Mouse (Mus musculus): ENCODE results near the gene E430018J23Rik. TPM values are rescaled to one million over a fixed set of nuclear protein-coding genes. Genes with fewer than 3 reads are reported as not detected.

E430018J23Rik gene
- polyA plus RNA-seq, 1 experiment, result 10.2 TPM

DNA sequence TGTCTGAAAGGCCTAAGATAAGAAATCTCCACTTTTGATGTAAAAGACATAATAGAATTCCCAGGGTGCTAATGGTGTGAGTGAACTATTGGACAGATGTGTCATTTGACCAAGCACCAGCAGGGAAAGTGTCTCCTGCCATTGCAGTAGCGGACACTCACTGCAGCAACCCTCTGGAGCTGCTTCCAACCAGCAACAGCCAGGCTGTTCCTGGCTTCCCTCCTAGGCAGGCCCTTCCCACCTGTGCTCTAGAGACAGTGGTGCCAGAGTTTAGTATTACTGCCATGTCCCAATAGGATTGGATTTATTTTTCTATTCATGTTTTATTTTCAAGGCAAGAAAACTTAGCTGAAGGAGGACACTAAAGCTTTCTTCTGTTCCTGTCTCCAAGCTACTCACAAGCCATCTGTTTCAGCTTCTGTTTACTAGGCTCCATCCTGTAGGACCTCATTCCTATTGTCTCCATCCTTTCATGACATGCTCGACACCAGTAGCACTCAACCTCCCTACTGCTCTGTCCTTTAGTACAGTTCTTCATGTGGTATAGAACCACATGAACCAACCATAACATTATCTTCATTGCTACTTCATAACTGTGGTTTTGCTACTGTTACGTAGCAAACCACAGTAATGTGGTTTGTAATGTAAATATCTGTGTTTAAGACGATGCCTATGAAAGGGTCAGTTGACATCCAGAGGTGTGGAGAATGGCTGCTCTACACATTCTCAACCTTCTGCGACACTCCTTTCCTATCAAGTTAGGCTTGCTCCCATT, 42.0 kb downstream of the E430018J23Rik start:
- DNase-seq, result no peak
- H3K27me3 ChIP-seq (ENCODE audit: control insufficient read depth, insufficient read depth, low read length), result no peaks in the 10 kb centered on the region
- no peak for TF ChIP-seq POLR2A (IDR thresholded peaks at IDR 0.05; ENCODE audit: control insufficient read depth, extremely low read depth, insufficient read depth, low read length, poor library complexity)
- no peak for TF ChIP-seq CTCF (IDR thresholded peaks at IDR 0.05; ENCODE audit: borderline replicate concordance, control insufficient read depth, extremely low read depth, insufficient read depth, low read length, poor library complexity)

DNA sequence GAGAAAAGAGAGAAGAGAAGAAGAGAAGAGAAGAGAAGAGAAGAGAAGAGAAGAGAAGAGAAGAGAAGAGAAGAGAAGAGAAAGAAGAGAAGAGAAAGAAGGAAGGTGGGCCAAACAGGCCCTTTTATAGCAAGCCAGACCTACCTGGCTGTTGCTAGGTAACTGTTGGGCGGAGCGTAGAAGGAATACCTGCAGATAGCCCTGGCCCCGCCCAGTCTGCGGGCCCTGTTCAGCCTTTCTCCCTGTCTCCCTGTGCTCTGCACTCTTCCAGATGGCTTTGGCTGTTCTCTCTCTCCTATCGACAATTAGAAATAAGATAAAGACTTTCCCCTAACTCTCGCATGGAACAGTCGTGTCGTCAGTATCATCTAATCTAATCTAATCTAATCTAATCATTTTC, 46.8 kb downstream of the E430018J23Rik start:
- no peak for TF ChIP-seq POLR2A (IDR thresholded peaks at IDR 0.05; ENCODE audit: control insufficient read depth, extremely low read depth, insufficient read depth, low read length, poor library complexity)
- no peak for TF ChIP-seq CTCF (IDR thresholded peaks at IDR 0.05; ENCODE audit: borderline replicate concordance, control insufficient read depth, extremely low read depth, insufficient read depth, low read length, poor library complexity)
- Histone ChIP-seq H3K36me3 (ENCODE audit: control insufficient read depth, insufficient read depth, low read length) (no peaks in the 10 kb centered on the region), H3K4me1 (replicated peaks; ENCODE audit: control insufficient read depth, insufficient read depth, low read length) (peaks cover 5% of the 10 kb centered on the region; the same call in 1 of the 2 replicates), H3K27me3 (ENCODE audit: control insufficient read depth, insufficient read depth, low read length) (no peaks in the 10 kb centered on the region), H3K27ac (ENCODE audit: control insufficient read depth, insufficient read depth, low read length) (no peak overlapping the region), H3K4me3 (ENCODE audit: control insufficient read depth, insufficient read depth, low read length) (no peak overlapping the region)
- WGBS, result 69% methylated on average over 8 of the region's 8 CpGs
- DNase-seq, result no peak

More for the DNA sequence above, 42.0 kb downstream of the E430018J23Rik start:
- no peaks in the 10 kb centered on the region for H3K36me3 ChIP-seq (ENCODE audit: control insufficient read depth, insufficient read depth, low read length)
- no peak overlapping the region for H3K27ac ChIP-seq (ENCODE audit: control insufficient read depth, insufficient read depth, low read length)
- no peaks in the 10 kb centered on the region for H3K4me1 ChIP-seq (replicated peaks; ENCODE audit: control insufficient read depth, insufficient read depth, low read length)
- WGBS, result 45% methylated on average over 5 of the region's 5 CpGs
- H3K4me3 ChIP-seq (ENCODE audit: control insufficient read depth, insufficient read depth, low read length), result no peak overlapping the region

- peak; percentile 93 for DNase-seq
- TF ChIP-seq POLR2A (IDR thresholded peaks at IDR 0.05; ENCODE audit: control insufficient read depth, extremely low read depth, insufficient read depth, low read length, poor library complexity) (no peak), CTCF (IDR thresholded peaks at IDR 0.05; ENCODE audit: borderline replicate concordance, control insufficient read depth, extremely low read depth, insufficient read depth, low read length, poor library complexity) (0 out of 2 replicates have a peak, but pooled peaks have one; percentile 11)
- no peaks in the 10 kb centered on the region for H3K27me3 ChIP-seq (ENCODE audit: control insufficient read depth, insufficient read depth, low read length)
- WGBS, result under 1% methylated on average over 75 of the region's 76 CpGs
- H3K36me3 ChIP-seq (ENCODE audit: control insufficient read depth, insufficient read depth, low read length), result no peaks in the 10 kb centered on the region
- H3K27ac ChIP-seq (ENCODE audit: control insufficient read depth, insufficient read depth, low read length), result no peak within 1 kb of the TSS
- H3K4me3 ChIP-seq (ENCODE audit: control insufficient read depth, insufficient read depth, low read length), result peak within 1 kb of the TSS; percentile 57
- H3K4me1 ChIP-seq (replicated peaks; ENCODE audit: control insufficient read depth, insufficient read depth, low read length), result peaks cover 5% of the 10 kb centered on the region; the same call in 1 of the 2 replicates
These were observed 47.7 kb downstream of the E430018J23Rik start, which contains the start of gene Zfp768 for GRCm38 (mm10) chr7:127345512-127346325. Gene Zfp768 (minus strand): TSS chr7:127345589.

GRCm38 (mm10) chr7:127345092-127345491, 48.3 kb downstream of the E430018J23Rik start:
- no peaks in the 10 kb centered on the region for H3K27me3 ChIP-seq (ENCODE audit: control insufficient read depth, insufficient read depth, low read length)
- H3K36me3 ChIP-seq (ENCODE audit: control insufficient read depth, insufficient read depth, low read length), result no peaks in the 10 kb centered on the region
- TF ChIP-seq CTCF (IDR thresholded peaks at IDR 0.05; ENCODE audit: borderline replicate concordance, control insufficient read depth, extremely low read depth, insufficient read depth, low read length, poor library complexity) (no peak), POLR2A (IDR thresholded peaks at IDR 0.05; ENCODE audit: control insufficient read depth, extremely low read depth, insufficient read depth, low read length, poor library complexity) (no peak)
- H3K4me3 ChIP-seq (ENCODE audit: control insufficient read depth, insufficient read depth, low read length), result peak overlapping the region; percentile 57
- no peak overlapping the region for H3K27ac ChIP-seq (ENCODE audit: control insufficient read depth, insufficient read depth, low read length)
- no peak for DNase-seq
- H3K4me1 ChIP-seq (replicated peaks; ENCODE audit: control insufficient read depth, insufficient read depth, low read length), result peaks cover 5% of the 10 kb centered on the region; the same call in 1 of the 2 replicates
- 3% methylated on average over 42 of the region's 42 CpGs for WGBS

DNA sequence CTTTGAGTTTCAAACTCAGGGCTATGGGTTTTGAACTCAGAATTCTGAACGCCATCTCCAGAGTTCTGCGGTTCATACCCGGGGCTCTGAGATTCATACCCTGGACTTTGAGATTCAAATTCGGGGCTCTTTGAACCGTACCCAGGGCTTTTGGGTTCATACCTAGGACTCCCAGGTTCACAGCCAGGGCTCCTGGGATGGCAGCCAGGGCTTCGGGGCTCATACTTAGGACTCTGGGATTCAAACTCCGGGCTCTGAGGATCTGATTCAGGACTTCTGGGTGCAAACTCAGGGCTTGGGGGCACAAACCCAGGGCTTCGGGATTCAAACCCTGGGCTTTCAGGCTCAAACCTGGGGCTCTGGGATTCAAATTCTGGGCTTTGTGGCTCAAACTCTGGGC, 49.1 kb downstream of the E430018J23Rik start:
- no peak overlapping the region for H3K27ac ChIP-seq (ENCODE audit: control insufficient read depth, insufficient read depth, low read length)
- WGBS, result 94% methylated on average over 8 of the region's 8 CpGs
- H3K4me3 ChIP-seq (ENCODE audit: control insufficient read depth, insufficient read depth, low read length), result no peak overlapping the region
- no peak for TF ChIP-seq CTCF (IDR thresholded peaks at IDR 0.05; ENCODE audit: borderline replicate concordance, control insufficient read depth, extremely low read depth, insufficient read depth, low read length, poor library complexity)
- no peak for TF ChIP-seq POLR2A (IDR thresholded peaks at IDR 0.05; ENCODE audit: control insufficient read depth, extremely low read depth, insufficient read depth, low read length, poor library complexity)
- H3K27me3 ChIP-seq (ENCODE audit: control insufficient read depth, insufficient read depth, low read length), result no peaks in the 10 kb centered on the region
- DNase-seq, result no peak
- H3K4me1 ChIP-seq (replicated peaks; ENCODE audit: control insufficient read depth, insufficient read depth, low read length), result peaks cover 5% of the 10 kb centered on the region; the same call in 1 of the 2 replicates
- H3K36me3 ChIP-seq (ENCODE audit: control insufficient read depth, insufficient read depth, low read length), result no peaks in the 10 kb centered on the region

- Histone ChIP-seq H3K27ac (ENCODE audit: control insufficient read depth, insufficient read depth, low read length) (no peak overlapping the region), H3K4me3 (ENCODE audit: control insufficient read depth, insufficient read depth, low read length) (no peak overlapping the region), H3K27me3 (ENCODE audit: control insufficient read depth, insufficient read depth, low read length) (no peaks in the 10 kb centered on the region), H3K36me3 (ENCODE audit: control insufficient read depth, insufficient read depth, low read length) (no peaks in the 10 kb centered on the region), H3K4me1 (replicated peaks; ENCODE audit: control insufficient read depth, insufficient read depth, low read length) (peaks cover 5% of the 10 kb centered on the region; the same call in 1 of the 2 replicates)
- 96% methylated on average over 38 of the region's 38 CpGs for WGBS
- no peak for TF ChIP-seq CTCF (IDR thresholded peaks at IDR 0.05; ENCODE audit: borderline replicate concordance, control insufficient read depth, extremely low read depth, insufficient read depth, low read length, poor library complexity)
- TF ChIP-seq POLR2A (IDR thresholded peaks at IDR 0.05; ENCODE audit: control insufficient read depth, extremely low read depth, insufficient read depth, low read length, poor library complexity), result no peak
- no peak for DNase-seq
These were observed 49.9 kb downstream of the E430018J23Rik start for GRCm38 (mm10) chr7:127343351-127344019.
